ENCODE assay signal across 29 mouse cellular contexts in the genomic region with DNA sequence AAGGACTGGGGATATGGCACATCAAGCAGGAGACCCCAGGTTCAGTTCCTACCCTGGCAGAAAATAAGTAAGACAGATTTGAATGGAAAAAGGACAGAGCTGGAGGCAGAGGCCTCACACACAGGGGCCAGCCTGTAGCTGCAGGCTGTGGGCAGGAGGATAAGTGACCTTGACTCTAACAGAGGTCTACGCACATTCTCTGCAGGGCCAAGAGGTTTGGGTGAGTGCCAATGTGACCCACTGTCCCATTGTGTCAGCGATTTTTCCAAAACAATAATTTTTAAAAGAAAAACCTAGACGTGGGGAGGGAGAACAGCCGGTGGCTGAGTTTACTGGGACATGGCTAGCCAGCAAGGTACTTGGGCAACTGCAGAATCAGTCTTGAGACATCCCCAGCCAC. TPM values are rescaled to one million over a fixed set of nuclear protein-coding genes. Genes with fewer than 3 reads are reported as not detected.
A peak's percentile ranks its signal among the peaks of the same experiment; 100 is the strongest.
DNase-seq lines count a peak whose midpoint lies in the region; ATAC-seq and TF ChIP-seq lines count a peak whose summit lies in the region.
"Had no signal": no experiment of that assay in that cellular context is flagged by ENCODE, and none has a peak within 500 bp of the region (broad histone marks: within the 10 kb centered on the region; RNA-seq: fewer than 3 reads in every experiment).

No protein-coding gene starts in this region.

- ATAC-seq in heart, embryonic 12.5 days (ENCODE audit: insufficient number of reproducible peaks, low FRiP score): no peak
- ATAC-seq in heart, postnatal 0 days (ENCODE audit: insufficient read depth, low read depth): peak; percentile 60; the same call in 1 of the 2 replicates
- ATAC-seq in liver, postnatal 0 days: no peak
- ATAC-seq in liver, embryonic 11.5 days (replicated peaks; ENCODE audit: low FRiP score): no peak
- ATAC-seq: CD4-positive, CD25-positive, alpha-beta regulatory T cell, adult 4 months; forebrain, embryonic 16.5 days; intestine, embryonic 15.5 days; midbrain, embryonic 13.5 days had no signal

- H3K36me3 ChIP-seq in heart, embryonic 12.5 days: no peaks in the 10 kb centered on the region
- no peaks in the 10 kb centered on the region for H3K36me3 ChIP-seq in heart, postnatal 0 days (replicated peaks; ENCODE audit: control insufficient read depth, insufficient read depth, low read length)
- H3K36me3 ChIP-seq in liver, postnatal 0 days (replicated peaks; ENCODE audit: insufficient read depth, low read length): peaks cover 9% of the 10 kb centered on the region; the same call in 1 of the 2 replicates
- peaks cover 12% of the 10 kb centered on the region for H3K36me3 ChIP-seq in liver, embryonic 11.5 days (ENCODE audit: control insufficient read depth, insufficient read depth, low read length)
- H3K36me3 ChIP-seq: hindbrain, embryonic 12.5 days; intestine, embryonic 15.5 days; limb, embryonic 12.5 days; midbrain, embryonic 13.5 days; neural tube, embryonic 13.5 days had no signal

- TF ChIP-seq CTCF in heart, postnatal 0 days (IDR thresholded peaks at IDR 0.05; ENCODE audit: low read depth): no peak
- no peak for TF ChIP-seq CTCF in liver, postnatal 0 days (IDR thresholded peaks at IDR 0.05; ENCODE audit: low read depth)

- peaks cover 67% of the 10 kb centered on the region for H3K4me1 ChIP-seq in heart, embryonic 12.5 days (replicated peaks)
- H3K4me1 ChIP-seq in heart, postnatal 0 days (ENCODE audit: control insufficient read depth, insufficient read depth): peaks cover 24% of the 10 kb centered on the region
- H3K4me1 ChIP-seq in liver, postnatal 0 days (ENCODE audit: insufficient read depth): peaks cover 22% of the 10 kb centered on the region
- H3K4me1 ChIP-seq in liver, embryonic 11.5 days (replicated peaks; ENCODE audit: control insufficient read depth, insufficient read depth, low read length): peaks cover 21% of the 10 kb centered on the region
- H3K4me1 ChIP-seq: midbrain, embryonic 13.5 days had no signal

- TF ChIP-seq EP300 in heart, postnatal 0 days (IDR thresholded peaks at IDR 0.05; ENCODE audit: low read depth): no peak
- no peak for TF ChIP-seq EP300 in liver, postnatal 0 days (IDR thresholded peaks at IDR 0.05; ENCODE audit: low read depth)

- H3K9me3 ChIP-seq in heart, embryonic 12.5 days (replicated peaks): no peaks in the 10 kb centered on the region
- H3K9me3 ChIP-seq in heart, postnatal 0 days (replicated peaks; ENCODE audit: control insufficient read depth, low read length): no peaks in the 10 kb centered on the region
- H3K9me3 ChIP-seq in liver, postnatal 0 days (ENCODE audit: low read length): no peaks in the 10 kb centered on the region
- no peaks in the 10 kb centered on the region for H3K9me3 ChIP-seq in liver, embryonic 11.5 days (ENCODE audit: control insufficient read depth, low read length)
- H3K9me3 ChIP-seq: hindbrain, embryonic 12.5 days; intestine, embryonic 15.5 days; limb, embryonic 12.5 days; liver, embryonic 13.5 days; midbrain, embryonic 13.5 days; neural tube, embryonic 13.5 days had no signal

- no peak overlapping the region for H3K4me2 ChIP-seq in heart, embryonic 12.5 days
- H3K4me2 ChIP-seq in heart, postnatal 0 days (ENCODE audit: low read depth, low read length): no peak overlapping the region
- H3K4me2 ChIP-seq in liver, postnatal 0 days (ENCODE audit: low read depth, low read length): 0 out of 2 replicates have a peak overlapping the region, but pooled peaks have one; percentile 3
- no peak overlapping the region for H3K4me2 ChIP-seq in liver, embryonic 11.5 days
- H3K4me2 ChIP-seq: hindbrain, embryonic 12.5 days; intestine, embryonic 15.5 days; limb, embryonic 12.5 days; liver, embryonic 13.5 days; midbrain, embryonic 13.5 days; neural tube, embryonic 13.5 days had no signal

- no peaks in the 10 kb centered on the region for H3K27me3 ChIP-seq in heart, embryonic 12.5 days (replicated peaks)
- no peaks in the 10 kb centered on the region for H3K27me3 ChIP-seq in heart, postnatal 0 days (ENCODE audit: control insufficient read depth, insufficient read depth, low read length)
- H3K27me3 ChIP-seq in liver, postnatal 0 days (ENCODE audit: insufficient read depth, low read length): no peaks in the 10 kb centered on the region
- no peaks in the 10 kb centered on the region for H3K27me3 ChIP-seq in liver, embryonic 11.5 days (replicated peaks; ENCODE audit: control insufficient read depth, insufficient read depth, low read length)
- H3K27me3 ChIP-seq: hindbrain, embryonic 12.5 days; intestine, embryonic 15.5 days; limb, embryonic 12.5 days; liver, embryonic 13.5 days; midbrain, embryonic 13.5 days; neural tube, embryonic 13.5 days had no signal

- WGBS in heart, embryonic 12.5 days: 72% methylated on average over 4 of the region's 4 CpGs
- WGBS in heart, postnatal 0 days: 31% methylated on average over 4 of the region's 4 CpGs
- 70% methylated on average over 4 of the region's 4 CpGs for WGBS in liver, postnatal 0 days (ENCODE audit: insufficient replicate concordance)
- 87% methylated on average over 4 of the region's 4 CpGs for WGBS in liver, embryonic 11.5 days

- peak; percentile 55 for DNase-seq in adrenal gland, postnatal 25 days
- no peak for DNase-seq in adrenal gland, adult 18-20 months (ENCODE audit: low spot score in 2 of 2)
- DNase-seq in heart, adult 18-20 months: no peak
- DNase-seq in heart, postnatal 0 days (ENCODE audit: low spot score): no peak
- no peak for DNase-seq in heart, adult 9 months (ENCODE audit: low spot score in 2 of 2)
- no peak for DNase-seq in liver, postnatal 0 days
- no peak for DNase-seq in liver, embryonic 11.5 days (ENCODE audit: low spot score)
- DNase-seq: cerebellum, adult 2 months; cerebellum, postnatal 14 days; gastrocnemius, postnatal 10 days; kidney, adult 2 months; liver, embryonic 13.5 days; lung, adult 2 months; lung, postnatal 10 days; right cerebral cortex, postnatal 4 days; thymus, postnatal 4 days had no signal

- peak overlapping the region; percentile 56; the same call in 1 of the 2 replicates for H3K27ac ChIP-seq in heart, embryonic 12.5 days (ENCODE audit: poor library complexity, severe bottlenecking)
- H3K27ac ChIP-seq in heart, postnatal 0 days (ENCODE audit: low read depth): peak overlapping the region; percentile 62
- H3K27ac ChIP-seq in liver, postnatal 0 days (ENCODE audit: low read depth): peak overlapping the region; percentile 82
- no peak overlapping the region for H3K27ac ChIP-seq in liver, embryonic 11.5 days (ENCODE audit: low read depth, low read length)
- H3K27ac ChIP-seq: hindbrain, embryonic 12.5 days; hindbrain, postnatal 0 days; intestine, embryonic 15.5 days; left cerebral cortex, adult 2 months; limb, embryonic 12.5 days; liver, embryonic 13.5 days; macrophage; midbrain, embryonic 13.5 days; neural tube, embryonic 13.5 days; stomach, postnatal 0 days had no signal

- H3K9ac ChIP-seq in heart, embryonic 12.5 days: no peak overlapping the region
- H3K9ac ChIP-seq in heart, postnatal 0 days (replicated peaks; ENCODE audit: low read depth, low read length): no peak overlapping the region
- H3K9ac ChIP-seq in liver, postnatal 0 days (replicated peaks): 0 out of 2 replicates have a peak overlapping the region, but pooled peaks have one; percentile 12
- no peak overlapping the region for H3K9ac ChIP-seq in liver, embryonic 11.5 days (ENCODE audit: low read depth, low read length)
- H3K9ac ChIP-seq: hindbrain, embryonic 12.5 days; intestine, embryonic 15.5 days; limb, embryonic 12.5 days; liver, embryonic 13.5 days; midbrain, embryonic 13.5 days; neural tube, embryonic 13.5 days had no signal

- no peak overlapping the region for H3K4me3 ChIP-seq in heart, embryonic 12.5 days
- no peak overlapping the region for H3K4me3 ChIP-seq in heart, postnatal 0 days (ENCODE audit: low read depth, low read length)
- no peak overlapping the region for H3K4me3 ChIP-seq in liver, postnatal 0 days (ENCODE audit: low read depth, low read length)
- no peak overlapping the region for H3K4me3 ChIP-seq in liver, embryonic 11.5 days (ENCODE audit: low read depth, low read length)
- H3K4me3 ChIP-seq: erythroblast, embryonic 14.5 days; hindbrain, embryonic 12.5 days; intestine, embryonic 15.5 days; left cerebral cortex, adult 2 months; limb, embryonic 12.5 days; liver, embryonic 13.5 days; midbrain, embryonic 13.5 days; neural tube, embryonic 13.5 days had no signal

RNA-seq across cellular contexts. Expression of gene Scarb1, which starts 15.6 kb away (rescaled TPM):
- total RNA-seq in adrenal gland, postnatal 25 days (2021): 1,988 and 2,596 TPM in 2 replicates
- 1,000 to 10,000 TPM; 2,973 to 3,724 TPM for total RNA-seq in adrenal gland, adult 18-20 months (2021)
- polyA plus RNA-seq in heart, embryonic 12.5 days (2016; fragmentation: Nextera tagmentation; extraction: Ambion mirVana): 74.3 and 75.2 TPM in 2 replicates
- 10 to 100 TPM; 26.6 to 34.7 TPM for total RNA-seq in heart, adult 18-20 months (2021)
- 79.8 and 84.2 TPM in 2 replicates for total RNA-seq in heart, postnatal 0 days (2014; rRNA removed; ENCODE audit: low replicate concordance)
- 53.7 and 58.2 TPM in 2 replicates for polyA plus RNA-seq in heart, postnatal 0 days (2015; fragmentation: Nextera tagmentation; extraction: Ambion mirVana)
- polyA plus RNA-seq in liver, postnatal 0 days (2015; fragmentation: Nextera tagmentation; extraction: Ambion mirVana): 105 and 109 TPM in 2 replicates
- 104 and 108 TPM in 2 replicates for polyA plus RNA-seq in liver, embryonic 11.5 days (2014; fragmentation: Nextera tagmentation; extraction: Ambion mirVana)

Comparison
In these comparisons a context has a peak if more than half of its experiments do, and no peak if none do; other contexts are left out.
1. RNA of gene Scarb1, which starts 15.6 kb away (total RNA-seq): 2,973 to 3,724 TPM in adrenal gland, adult 18-20 months and 1,988 to 2,596 TPM in adrenal gland, postnatal 25 days; 79.8 to 84.2 TPM in heart, postnatal 0 days and 26.6 to 34.7 TPM in heart, adult 18-20 months; every median in the first group is over 10 times any median in the second.